Mouse (Mus musculus): ENCODE results near the gene Cd79b.

- TF ChIP-seq GATA1 (IDR thresholded peaks at IDR 0.05; ENCODE audit: low read length) (no peak), TAL1 (IDR thresholded peaks at IDR 0.05; ENCODE audit: low read length) (no peak)
Measured at GRCm38 (mm10) chr11:106326475-106326874, 11.9 kb upstream of the Cd79b start.

All from erythroblast, embryonic 14.5 days (primary cell).